Mouse (Mus musculus) heart, adult 2 months (tissue): ENCODE measurements around the gene 9530003J23Rik.

Experiments used
- CTCF ChIP-seq: fragments of 200-600 bp; IDR thresholded peaks from 2 replicates; pipeline ENCODE4 v1.8.1; 2022; ENCODE audit warnings: antibody characterized with exemption, mild to moderate bottlenecking, moderate library complexity
- EP300 ChIP-seq: fragments of 200-500 bp; IDR thresholded peaks from 2 replicates; pipeline ENCODE4 v1.6.1; 2011; ENCODE audit warnings: low read depth, low read length, control low read depth; ENCODE audit not compliant: insufficient read depth

GRCm38 (mm10) chr10:117238603-117239002 is at the start of gene 9530003J23Rik:
- TF ChIP-seq CTCF (no peak), EP300 (no peak)
